Mouse (Mus musculus): ENCODE results near the gene Slc5a10.

DNA sequence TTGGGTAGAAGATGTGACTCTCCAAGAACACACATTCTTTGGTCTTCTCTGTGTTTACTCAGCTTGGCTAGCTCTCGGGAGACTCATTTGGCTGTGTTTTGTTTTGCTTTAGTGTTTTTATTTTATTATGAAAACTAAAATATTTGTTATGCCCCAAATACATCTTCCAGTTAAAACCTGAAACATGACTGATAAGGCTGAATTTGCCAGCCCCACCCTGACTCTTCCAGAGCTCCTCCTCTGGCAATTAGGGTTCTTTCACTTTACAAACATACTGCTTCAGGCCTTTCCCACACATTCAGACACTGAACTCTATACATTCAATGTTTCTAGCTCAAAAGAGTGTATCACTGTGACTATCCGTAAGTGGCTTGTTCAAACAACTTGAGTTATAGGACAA lies 36.5 kb upstream of the Slc5a10 start:
- TF ChIP-seq CTCF (IDR thresholded peaks at IDR 0.05; ENCODE audit: extremely low read depth, insufficient read length, insufficient replicate concordance, low read depth, low read length) (no peak), POLR2A (IDR thresholded peaks at IDR 0.05; ENCODE audit: low read depth, low read length) (no peak)

Data from small intestine, adult 2 months (tissue).